Mouse (Mus musculus) thymus, postnatal 0 days (tissue): ENCODE measurements at regions not wholly inside any gene's neighbourhood (a gene's known extent, or its start where the extent isn't known, plus 50 kb on each side); places are given as distances from the start of the nearest gene placed in this dataset.

Experiments
- DNase-seq: peaks from one replicate; pipeline ENCODE4 v3.0.0-alpha.2; 2015; ENCODE audit warnings: low spot score

DNA sequence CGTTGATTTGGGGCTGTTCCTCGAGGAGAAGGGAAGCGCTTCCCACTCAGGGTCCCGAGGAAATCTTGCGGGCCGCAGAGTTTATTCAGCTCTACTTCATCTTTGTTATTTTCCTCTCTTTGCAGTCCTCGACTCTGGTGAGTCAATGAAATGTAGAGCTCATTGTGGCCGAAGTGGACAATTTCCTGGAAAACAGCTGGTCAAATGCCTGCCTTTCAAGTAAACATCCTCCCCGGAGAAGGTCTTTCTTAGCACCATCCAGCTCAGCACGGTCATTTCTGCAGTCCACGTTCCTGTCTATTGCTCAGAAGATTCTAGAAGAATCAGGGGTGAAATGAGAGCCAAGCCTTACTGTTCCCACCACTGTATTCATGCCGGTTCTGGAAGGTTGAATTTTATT lies 133.0 kb downstream of the Bcas1 start:
- no peak for DNase-seq

DNA sequence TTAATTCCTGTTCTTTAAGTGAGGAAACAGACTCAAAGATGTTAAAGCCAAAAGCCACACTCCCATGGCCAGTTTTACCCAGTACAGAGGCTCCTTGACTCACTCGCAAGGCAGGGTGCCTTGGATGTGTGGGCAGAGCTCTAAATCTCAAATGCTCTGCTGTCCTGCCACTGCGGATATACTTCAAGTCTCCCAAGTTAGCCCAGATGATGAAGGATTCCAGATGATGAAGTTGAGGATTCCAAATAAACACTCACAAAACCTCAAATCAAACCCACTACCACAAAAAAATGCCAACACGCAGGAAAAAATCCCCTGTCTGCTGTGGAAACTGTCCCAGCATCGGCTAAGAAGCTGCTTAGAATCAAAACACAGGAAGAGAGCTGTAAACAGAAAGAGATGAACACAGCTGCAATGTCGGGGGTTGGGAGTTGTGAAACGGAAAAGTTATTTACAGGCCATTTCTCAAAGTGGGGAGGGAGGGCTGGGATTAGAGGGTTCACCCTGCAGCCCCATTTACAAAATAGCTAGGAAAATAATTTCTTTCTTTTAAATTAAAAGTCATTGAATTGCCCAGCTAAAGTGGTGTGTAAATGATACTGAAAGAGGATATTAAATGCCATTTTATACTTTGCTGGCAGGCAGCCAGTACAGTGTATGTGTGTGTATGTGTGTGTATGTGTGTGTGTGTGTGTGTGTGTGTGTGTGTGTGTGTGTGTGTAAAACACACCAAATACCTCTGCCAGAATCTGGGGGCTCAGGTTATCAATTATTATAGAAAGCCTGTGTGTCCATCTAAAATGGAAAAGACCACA lies 135.6 kb downstream of the Bcas1 start:
- peak; percentile 59 for DNase-seq

DNA sequence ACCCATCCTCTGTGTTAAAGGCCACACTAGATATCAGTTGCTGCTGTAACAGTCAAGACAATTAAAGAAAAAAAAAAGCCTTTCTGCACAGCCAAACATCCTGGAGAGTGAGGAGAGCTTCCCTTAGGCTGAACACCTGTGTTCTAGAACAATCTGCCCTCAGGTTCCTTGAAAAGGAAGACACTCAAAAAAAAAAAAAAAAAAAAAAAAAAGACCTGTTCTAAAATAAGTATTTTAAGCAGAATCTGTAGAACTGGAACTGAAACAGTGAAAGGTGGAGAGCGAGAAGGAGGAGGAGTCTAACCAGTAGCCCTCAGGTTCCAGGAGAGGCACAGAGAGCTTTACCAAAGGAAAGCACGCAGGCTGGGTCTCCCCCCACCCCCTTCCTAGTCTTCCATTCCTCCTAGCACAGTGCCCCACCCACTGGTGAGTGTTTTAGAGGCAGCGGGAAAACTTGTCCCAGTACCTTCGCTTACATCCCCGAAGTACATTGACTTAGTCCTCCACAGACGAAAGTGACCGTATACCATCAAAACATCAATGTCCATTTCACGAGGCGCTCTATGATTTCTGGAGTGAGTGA lies 138.2 kb downstream of the Bcas1 start:
- DNase-seq: no peak

DNA sequence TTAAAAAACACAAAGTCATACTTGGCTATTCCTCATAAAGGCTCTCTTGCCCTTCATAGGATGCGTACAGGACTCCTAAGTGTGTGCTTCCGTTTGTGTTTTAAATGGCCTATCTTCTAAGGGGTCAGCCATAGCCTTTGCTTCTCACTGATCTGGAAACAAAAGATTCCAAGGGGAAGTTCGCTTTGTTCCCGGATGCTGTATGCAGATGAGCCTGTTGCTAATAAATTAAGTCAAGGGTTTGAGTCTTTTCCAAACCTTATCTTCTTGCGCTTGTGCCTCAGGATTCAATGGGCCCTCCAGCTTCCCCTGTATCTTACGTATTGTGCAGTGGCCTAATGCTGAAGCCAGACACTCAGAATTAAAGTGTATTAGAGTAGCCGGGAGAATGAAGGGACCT lies 138.9 kb downstream of the Bcas1 start:
- DNase-seq: no peak

DNA sequence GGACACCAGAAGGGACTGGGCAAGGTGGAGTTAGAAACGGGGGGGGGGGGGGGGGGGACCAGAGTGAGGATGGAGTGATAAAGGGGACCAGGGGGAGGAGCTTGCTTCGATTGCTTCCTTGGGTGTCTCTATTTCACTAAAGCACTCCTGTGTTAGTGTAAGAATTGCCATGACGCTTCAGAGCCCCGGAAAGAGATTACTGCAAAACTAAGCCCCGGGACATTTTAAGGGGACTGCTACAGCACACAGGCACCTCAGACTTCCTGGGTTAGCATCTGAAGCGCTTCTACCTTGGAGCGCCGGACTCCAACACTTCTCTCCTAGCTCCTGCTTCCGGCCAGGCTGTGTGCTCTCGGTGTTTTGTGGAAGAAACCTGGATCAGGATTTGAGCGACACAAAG lies 139.4 kb downstream of the Bcas1 start:
- DNase-seq: peak; percentile 50

DNA sequence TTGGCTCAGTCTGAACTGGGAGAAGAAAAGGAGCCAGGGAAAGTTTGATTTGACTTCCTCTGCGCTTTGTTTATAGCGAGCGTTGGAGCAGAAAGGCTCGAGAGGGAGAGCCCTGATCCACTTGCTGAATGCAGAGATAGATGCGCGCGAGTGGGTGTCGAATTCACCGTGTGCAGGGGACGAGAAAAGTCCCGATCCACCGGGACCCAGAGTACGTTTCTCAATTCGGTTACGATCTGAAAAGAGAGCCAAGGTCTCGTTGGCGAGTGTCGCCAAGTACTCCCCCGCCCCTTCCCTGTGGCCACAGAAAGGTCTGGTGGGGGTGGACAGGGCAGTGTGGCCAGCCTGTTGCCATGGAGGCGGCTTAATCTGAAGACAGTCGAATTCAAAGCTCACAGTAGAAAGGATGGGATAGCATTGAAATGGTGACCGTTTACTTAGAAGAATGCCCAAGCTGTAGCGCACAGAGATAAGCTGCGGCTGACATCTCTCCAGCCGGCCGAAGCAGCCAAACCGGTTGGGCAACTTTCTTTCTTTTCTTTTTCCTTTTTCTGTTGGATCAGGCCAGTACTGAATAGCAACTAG lies 139.5 kb upstream of the Zfp217 start:
- DNase-seq: no peak

DNA sequence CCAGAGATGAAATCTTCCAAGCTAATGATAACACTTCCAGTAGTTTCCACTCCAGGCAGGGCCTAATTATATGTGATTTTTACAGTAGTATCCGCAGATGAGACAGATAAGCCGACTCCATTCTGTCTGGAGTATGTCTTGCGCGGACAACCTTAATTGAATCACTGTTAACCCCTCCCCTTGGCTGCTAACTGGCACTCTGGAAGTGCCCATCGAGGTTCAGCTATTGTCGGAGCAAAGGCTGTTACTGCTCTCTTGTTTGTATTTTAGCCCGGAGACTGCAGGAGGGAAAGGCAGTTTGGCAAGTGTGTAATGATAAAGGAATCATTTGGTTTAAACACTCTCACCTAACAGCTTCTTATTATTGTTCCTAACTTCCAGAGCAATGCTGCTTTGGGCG lies 138.9 kb upstream of the Zfp217 start:
- DNase-seq: no peak

DNA sequence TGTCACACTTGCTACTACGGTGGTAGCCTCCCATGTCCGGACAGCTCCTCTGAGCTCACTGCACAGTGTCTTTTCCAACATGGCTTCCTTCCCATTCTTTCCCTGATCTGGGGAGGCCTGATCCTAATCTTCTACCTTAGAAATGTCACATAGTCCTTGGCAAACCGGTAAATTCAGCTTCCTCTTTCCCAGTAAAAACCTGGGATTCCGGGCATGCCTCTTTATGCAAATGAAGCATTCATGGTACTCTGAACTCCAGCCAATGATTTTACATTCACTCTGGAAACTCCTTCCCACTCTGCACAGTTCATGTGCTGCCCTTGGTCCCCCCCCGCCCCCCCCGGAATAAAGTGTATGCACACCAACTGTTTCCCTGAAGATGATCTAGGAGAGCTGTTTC lies 134.6 kb upstream of the Zfp217 start:
- no peak for DNase-seq

DNA sequence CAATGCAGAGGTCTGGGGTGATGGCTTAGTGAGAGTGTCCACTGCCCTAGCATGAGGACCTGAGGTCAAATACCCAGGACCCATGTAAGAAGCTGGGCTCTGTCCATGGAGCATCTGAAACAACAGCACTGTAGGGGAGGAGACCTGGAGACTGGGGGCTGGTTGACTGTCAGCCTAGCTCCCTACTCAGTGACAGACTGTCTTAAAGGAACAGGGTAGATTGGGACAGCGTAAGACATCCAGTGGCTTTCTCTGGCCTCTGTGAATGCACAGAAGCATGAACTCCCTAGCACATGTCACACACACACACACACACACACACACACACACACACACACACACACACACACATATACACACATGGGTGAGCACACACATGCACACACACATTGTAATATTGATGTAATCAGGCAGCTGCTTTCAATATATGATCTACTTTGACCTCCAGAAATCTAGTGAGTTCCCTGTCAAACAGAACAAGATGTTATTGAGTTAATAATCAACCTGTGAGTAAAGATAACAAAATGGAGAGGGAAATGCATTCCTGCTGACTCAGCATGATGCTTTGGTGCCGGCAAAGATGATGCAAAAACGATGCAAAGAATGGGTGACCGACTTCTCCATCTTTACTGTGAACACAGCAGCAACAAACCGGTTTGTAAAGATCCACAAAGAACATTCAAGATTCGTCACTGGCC lies 133.6 kb upstream of the Zfp217 start:
- DNase-seq: no peak

DNA sequence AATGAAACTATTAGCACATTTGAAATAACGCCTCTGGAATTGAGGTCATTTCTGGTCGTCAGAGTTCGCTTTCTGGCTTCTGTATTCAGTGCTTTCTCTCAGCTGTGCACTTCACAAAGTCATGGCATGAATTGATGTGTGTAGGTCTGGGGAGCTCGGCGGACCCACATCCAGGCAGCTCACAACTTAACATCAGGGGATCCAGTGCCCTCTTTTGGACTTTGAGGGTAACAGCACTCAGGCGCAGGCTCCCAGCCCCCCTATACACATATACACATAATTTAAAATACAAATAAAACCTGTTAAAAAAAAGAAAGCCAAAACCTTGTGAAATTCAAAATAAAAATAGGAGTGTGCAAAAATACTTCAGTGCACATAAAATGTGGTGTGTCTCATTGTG lies 132.8 kb upstream of the Zfp217 start:
- peak; percentile 36 for DNase-seq

DNA sequence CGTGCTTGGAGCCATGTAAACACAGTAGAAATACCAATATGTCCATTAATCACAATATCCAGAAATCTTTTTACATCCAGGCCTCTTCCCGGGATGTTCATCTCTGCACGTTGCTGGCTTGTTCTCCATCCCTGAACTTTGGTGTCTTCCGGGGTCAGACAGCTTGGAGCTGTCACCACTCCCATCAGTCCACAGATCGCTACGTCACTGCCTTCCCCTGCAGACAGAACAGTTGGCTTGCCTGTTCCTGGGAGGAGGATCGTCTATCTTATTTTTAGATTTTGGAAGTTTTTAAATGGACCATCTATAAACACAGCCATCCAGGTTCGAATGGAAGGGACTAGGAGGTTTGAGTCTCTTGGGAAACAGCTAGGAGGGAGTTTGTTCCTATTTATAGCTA lies 130.0 kb upstream of the Zfp217 start:
- DNase-seq: no peak

DNA sequence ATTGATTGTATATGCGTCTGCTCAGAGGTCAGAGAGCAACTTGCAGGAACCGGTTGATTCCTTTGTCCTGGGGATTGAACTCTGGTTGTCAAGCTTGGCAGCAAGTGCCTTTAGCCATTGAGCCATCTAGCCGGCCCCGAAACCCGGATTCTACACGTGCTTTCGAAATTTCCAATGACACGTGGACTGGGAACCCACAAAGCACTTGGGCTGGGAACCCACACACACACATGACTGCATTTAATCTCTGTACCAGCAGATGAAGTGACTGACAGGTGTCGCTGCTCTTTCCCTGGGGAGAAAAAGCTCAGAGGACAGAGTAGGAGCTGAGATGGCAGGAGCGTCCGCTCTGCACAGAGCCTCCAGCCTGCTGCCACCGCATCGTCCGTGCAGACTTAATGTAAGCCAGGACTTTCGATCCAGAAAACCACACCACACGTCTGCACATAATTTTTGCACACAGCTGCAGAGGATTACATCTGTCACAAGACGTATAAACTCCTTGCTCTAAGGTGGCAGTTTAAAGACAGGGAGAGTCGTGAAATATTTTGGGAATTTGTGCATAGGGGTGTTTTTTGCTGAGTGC lies 129.4 kb upstream of the Zfp217 start:
- no peak for DNase-seq

DNA sequence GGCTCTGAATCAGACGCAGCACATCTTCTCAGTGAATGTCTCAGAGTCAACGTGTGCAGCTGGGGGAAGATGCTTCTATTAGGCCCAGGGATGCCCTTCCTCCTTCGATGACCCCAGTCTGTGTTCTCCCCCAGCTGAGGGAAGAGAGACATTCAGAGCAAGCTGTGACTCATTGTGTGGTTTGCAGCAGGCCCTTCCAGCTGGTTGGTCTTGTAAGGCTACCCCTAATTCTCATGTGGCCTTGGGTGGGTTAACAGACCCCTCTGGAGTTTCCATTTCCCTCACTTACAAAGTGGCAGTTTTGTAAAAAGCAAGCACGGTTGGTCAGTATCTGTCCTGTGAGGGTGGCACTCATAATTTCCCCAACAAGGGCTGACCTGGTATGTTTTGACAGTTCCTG lies 127.8 kb upstream of the Zfp217 start:
- no peak for DNase-seq

DNA sequence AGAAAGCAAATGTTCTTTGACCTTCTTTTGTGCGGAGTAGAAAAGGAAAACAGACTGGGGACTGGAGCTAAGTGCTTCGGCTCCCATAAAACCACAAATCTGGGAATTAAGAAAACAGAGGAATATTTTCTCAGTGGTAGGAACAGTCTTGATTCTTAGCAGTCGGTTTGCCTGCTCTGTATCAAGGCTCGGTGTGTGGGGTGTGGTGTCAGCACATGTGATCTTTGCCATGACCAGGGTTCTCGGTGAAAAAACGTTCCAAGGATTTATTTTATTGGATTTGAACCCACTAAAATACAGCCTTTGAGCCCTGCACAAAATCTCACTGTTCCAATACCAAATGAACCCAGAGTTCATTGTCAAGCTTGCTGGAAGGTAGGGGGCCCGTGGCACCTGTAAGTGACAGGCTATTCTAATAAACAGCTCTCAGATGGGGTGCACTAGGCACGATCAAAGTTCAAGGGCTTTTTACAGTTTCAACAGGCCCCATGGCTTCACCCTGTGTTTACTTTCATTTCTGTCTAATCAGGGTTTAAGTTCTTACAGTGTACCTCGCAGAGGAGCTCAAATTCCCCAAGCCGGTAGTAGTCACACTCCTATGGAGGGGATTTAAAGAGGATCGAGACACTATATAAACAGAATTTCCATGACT lies 122.1 kb upstream of the Zfp217 start:
- no peak for DNase-seq

DNA sequence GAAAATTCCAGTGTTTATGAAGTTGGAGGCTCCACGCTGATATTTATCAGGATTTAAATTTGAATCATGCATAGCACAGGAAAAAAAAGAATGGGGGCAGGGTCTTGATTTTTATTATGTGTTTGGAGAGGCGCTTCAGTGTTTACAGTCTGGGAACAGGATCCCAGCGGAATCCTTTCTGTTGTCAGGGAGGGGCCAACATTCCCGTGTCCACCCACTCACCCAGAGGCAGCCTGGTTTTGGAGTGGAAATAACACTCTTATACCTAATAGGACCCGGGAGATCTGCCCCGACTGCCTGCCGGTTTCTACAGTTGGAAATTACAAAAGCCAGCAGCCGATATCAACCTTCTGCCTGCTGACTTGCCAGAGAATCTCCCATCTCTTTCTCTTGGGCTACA lies 120.2 kb upstream of the Zfp217 start:
- DNase-seq: no peak

DNA sequence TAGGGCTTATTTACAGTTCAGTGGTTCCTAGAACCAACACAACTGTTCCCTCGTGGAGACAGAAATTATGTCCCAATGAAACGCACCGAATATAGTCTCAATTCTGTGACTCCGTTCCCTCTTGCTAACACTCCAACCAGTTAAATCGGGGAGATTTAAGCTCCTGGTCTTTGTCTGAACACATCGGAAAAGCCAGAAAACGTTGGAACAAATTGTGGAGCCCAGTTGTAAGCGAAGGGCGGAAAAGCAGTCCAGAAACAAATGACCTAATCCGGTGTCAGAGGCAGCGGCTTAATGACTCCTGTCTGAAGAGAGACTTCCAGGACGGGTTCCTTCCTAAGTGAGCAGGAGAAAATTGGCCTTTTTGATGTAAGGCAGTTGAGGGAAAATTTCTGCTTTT lies 119.2 kb upstream of the Zfp217 start:
- no peak for DNase-seq

DNA sequence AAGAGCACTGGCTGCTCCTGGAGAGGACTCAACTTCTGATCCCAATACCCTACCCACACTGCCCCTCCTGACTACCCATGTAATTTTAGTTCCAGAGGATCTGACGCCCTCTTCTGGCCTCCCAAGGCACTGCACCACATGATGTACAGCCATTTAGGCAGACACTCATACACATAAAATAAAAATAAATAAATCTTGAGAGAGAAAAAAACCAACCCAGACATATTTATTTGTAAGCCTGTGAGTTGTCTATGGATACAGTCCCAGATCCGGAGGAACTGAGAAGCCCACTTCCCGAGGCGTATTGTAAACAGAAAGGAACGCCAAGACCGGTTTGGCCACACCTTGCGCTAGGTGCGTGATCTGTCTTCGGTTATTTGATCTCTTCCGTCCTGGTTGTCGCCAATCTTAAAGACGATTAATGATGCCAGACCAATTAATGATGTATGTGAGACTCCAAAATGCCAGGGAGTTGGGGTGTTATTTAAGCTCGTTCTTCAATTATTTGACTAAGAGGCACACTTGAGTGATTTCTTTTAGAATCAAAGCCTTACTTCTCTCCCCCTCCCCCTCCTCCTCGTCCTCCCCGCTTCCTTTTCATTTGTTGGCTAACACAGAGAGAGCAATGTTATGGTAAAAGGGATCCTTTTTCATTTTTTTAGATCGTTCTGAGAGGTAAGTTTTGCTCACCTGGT lies 118.7 kb upstream of the Zfp217 start:
- DNase-seq: peak; percentile 56

DNA sequence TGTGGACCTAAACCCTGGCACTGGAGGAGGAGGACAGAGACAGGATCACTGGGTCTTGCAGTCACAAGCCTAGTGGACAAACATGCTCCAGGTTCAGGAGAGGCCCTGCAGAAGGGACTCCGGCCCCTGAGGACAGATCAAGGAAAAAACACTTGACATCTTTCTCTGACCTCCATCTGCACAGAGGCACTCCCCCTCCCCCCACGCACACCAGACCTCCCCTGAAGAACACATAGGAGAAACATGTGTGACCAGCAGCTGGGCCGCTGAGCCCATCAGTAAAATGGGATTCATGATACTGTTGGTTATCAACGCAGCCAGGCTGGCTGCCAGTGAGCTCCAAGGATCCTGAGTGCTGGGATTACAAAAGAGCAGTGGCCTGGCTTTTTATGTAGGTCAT lies 115.7 kb upstream of the Zfp217 start:
- DNase-seq: no peak

DNA sequence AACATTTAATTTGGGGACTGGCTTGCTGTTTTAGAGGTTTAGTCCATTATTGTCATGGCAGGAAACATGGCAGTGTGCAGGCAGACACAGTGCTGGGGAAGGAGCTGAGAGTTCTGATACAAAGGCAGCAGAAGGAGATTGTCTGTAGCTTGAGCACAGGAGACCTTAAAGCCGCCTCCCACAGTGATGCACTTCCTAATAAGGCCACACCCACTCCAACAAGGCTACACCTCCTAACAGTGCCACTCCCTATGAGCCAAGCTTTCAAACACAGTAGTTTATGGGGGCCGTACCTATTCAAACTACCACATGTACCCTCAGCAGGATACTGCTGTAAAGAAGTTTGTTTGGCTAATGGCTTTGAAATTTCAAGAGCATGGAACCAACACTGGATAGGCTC lies 113.3 kb upstream of the Zfp217 start:
- DNase-seq: no peak

DNA sequence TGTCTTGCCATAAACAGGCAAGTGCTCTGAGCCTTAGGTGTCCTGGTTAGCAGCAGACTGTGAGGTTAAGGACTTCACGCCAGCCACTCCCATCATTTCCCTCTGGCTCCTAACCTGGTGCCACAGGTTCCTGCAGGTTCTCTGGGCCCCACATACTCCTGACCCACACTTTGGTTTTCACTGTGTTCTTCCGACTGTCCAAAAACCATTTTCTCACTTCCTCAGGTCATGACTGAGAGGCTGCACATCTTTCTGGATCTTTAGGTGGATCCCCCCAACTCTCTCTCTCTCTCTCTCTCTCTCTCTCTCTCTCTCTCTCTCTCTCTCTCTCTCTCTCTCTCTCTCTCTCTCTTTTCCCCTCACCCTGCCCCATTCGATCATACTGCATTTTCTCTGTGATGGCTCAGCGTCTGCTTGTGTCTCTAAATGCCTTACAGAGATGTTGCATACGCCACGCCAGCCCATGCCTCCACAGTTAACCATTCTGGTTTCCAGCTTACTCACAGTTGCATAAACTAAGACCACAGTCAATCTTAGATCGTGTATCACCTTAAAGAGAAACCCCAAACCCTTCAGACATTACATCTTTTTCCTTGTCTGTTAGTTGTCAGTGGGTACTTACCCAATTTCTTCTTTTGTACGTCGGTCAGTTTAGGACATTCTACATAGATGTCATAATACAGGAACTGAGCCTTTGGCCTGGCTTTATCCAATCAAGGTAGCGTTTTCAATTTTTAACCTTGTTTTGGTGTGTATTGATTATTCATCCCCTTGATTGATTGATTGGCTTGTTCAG lies 112.0 kb upstream of the Zfp217 start:
- no peak for DNase-seq
